Mouse (Mus musculus) Patski (cell line): ENCODE measurements at regions not wholly inside any gene's neighbourhood (a gene's known extent, or its start where the extent isn't known, plus 50 kb on each side); places are given as distances from the start of the nearest gene placed in this dataset.

ENCODE experiments used
- ATAC-seq: fragments of 100-300 bp; one replicate; pipeline ENCODE4 v1.8.0; 2021
- CTCF ChIA-PET: fragments of 350-600 bp; sonication (Branson Sonifier 250); formaldehyde crosslinking; loops from one replicate; lab custom pipeline; 2022; ENCODE audit warnings: inconsistent platforms; lab: Charles Lee
- POLR2A ChIA-PET: fragments of 350-600 bp; sonication (Branson Sonifier 250); formaldehyde crosslinking; loops from one replicate; lab custom pipeline; 2022; ENCODE audit warnings: antibody characterized with exemption, inconsistent platforms; lab: Charles Lee
- DNase-seq: peaks from one replicate; pipeline ENCODE4 v3.0.0-alpha.2; 2011; ENCODE audit warnings: low read depth, low spot score
- H3K27me3 ChIP-seq: fragments of 371-371 bp; one replicate; pipeline ENCODE4 v1.5.1; 2021
- CTCF ChIP-seq: fragments of 100-300 bp; IDR thresholded peaks from one replicate; pipeline ENCODE4 v1.5.1; 2021
- in situ Hi-C: fragments of 300-500 bp; cut with MboI; formaldehyde crosslinking; loops from 3 replicates; pipeline ENCODE4 v1.11.1; 2018; ENCODE audit warnings: low pct_unique_long_range_greater_than_20kb, mixed read lengths

DNA sequence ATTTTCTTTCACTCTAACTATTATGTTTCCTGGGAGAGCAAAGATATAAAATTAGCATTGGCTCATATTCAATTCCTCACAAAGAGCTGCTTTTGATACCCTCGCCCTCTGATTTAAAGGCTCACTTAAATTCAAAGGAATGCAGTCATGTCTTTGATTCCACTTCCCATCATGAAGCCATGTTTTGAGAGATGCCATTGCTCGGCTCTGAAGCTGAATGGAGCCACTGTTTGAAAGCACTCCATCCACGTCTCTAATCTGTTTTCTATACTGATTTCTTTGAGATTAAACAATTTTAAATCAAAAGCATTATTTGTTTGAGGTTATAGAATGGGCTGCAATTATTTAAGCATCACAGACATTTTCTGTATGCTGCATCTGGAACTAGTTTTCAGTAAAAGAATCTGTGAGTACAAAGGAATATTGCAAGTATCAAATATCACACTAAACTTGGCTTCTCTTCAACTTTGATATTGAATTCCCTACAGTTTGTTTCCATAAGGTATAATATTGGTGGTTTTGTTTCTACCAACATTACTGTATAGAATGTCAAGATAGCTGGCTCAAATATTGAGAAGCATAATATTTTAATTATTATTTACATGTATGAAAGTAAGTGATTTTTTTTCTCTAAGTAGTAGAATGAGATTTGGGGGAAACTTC lies 126.4 kb downstream of the Rpl10l start:
- no peak for TF ChIP-seq CTCF
- ATAC-seq, result no peak
- no peaks in the 10 kb centered on the region for H3K27me3 ChIP-seq
- in situ Hi-C loops, result no loop called here
- no peak for DNase-seq
- ChIA-PET POLR2A (no interaction called here), CTCF (no interaction called here)

DNA sequence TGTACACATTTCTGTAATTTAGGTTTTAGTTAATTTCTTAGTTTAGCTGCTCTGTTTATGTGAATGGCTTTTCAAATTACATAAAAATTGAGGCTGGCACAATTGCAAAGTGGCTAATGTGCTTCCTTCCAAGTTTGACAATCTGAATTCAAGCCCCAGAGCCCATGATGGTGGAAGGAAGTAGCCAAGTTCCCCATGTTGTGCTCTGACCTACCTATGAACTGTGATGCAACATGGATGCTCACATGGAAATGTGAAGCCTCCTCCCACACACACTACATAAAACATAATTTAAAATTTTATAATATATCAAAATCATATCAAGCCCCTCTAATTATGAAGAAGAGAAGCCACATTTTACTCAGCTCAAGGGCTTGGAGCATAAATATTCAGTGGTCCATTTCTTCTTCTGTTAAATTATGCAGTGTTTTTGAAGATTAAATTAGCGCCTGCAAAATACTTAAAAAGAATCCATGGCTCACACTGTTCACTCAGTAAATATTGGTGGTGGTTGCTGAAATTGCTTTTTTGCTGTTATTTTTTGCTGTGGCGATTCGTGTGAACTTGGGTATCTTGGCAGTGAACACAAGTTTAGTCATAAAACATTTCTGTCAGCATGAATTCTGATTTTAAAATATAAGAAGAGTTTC lies 127.1 kb downstream of the Rpl10l start:
- ATAC-seq, result no peak
- no peak for DNase-seq
- H3K27me3 ChIP-seq, result no peaks in the 10 kb centered on the region
- POLR2A ChIA-PET, result no interaction called here
- in situ Hi-C loops, result no loop called here
- CTCF ChIA-PET, result no interaction called here
- TF ChIP-seq CTCF, result no peak

DNA sequence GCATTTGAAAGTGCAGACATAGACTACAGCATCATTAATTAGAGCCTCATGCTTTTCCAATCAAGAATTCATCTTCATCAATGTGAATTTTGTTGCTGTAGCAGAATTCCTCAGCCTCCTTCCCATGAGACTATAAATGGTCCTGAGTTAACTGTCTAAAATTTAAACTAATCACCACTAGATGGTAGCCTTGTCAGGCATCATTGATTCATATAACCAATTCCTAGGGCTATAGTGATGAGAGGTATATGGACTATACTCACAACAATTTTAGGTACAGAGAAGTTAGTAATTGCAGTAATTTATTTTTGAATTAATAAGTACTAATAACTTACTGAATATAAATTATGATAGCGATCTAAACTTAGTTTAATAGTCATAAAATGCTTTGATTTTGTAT lies 153.3 kb downstream of the Rpl10l start:
- no peak for TF ChIP-seq CTCF
- DNase-seq (no peak), ATAC-seq (no peak)
- H3K27me3 ChIP-seq, result no peaks in the 10 kb centered on the region
- ChIA-PET CTCF (no interaction called here), POLR2A (no interaction called here)
- in situ Hi-C loops, result no loop called here

DNA sequence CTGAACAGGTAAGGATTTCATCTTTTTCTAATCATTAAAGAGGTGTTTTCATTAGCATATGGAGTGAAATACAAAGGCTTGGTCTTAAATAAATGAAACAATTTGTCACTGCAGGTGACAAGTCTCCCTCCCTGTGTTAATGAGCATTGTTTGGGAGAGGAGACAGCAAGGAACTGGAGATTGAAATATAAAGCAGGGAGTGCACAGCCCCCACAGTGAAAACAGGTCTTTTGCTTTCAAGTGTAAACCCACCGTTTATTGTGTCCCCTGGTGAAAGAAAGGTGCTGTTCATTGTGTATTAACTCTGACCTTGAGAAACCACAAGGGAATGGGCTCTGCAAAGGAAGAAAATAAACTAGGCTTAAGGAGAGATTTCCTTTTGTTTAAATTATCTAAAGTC lies 164.6 kb downstream of the Rpl10l start:
- no peaks in the 10 kb centered on the region for H3K27me3 ChIP-seq
- no peak for TF ChIP-seq CTCF
- CTCF ChIA-PET, result no interaction called here
- ATAC-seq, result no peak
- in situ Hi-C loops, result no loop called here
- no peak for DNase-seq
- POLR2A ChIA-PET, result no interaction called here

DNA sequence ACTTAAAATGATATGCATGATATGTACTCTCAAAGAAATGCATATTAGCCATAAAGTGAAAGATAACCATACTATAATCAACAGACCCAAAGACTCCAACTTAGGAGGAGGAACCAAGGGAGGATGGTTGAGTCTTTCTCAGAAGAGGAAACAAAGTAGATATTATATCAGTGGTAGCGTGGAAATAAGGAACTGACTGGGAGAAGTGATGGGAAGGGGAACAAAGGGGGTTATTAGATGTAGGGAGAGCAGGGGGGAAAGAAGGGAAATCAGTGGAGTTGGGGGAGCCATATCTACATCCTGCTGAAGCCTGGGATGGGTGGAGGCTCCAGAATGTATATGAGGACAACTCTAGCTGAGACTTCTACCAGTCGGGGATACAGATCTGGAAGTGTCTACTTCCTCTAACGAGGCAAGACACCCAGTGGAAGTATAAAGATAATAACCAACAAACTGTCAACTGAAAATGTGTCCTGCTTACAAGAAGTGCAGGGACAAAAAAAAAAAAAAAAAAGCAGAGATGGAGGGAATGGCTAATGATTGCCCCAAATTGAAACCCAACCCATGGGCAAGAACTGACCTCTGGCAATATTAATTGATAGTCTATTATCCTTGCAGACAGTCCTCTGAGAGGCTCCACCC lies 193.3 kb downstream of the Rpl10l start:
- TF ChIP-seq CTCF, result no peak
- ChIA-PET POLR2A (no interaction called here), CTCF (no interaction called here)
- ATAC-seq (no peak), DNase-seq (no peak)
- in situ Hi-C loops, result no loop called here
- no peaks in the 10 kb centered on the region for H3K27me3 ChIP-seq

DNA sequence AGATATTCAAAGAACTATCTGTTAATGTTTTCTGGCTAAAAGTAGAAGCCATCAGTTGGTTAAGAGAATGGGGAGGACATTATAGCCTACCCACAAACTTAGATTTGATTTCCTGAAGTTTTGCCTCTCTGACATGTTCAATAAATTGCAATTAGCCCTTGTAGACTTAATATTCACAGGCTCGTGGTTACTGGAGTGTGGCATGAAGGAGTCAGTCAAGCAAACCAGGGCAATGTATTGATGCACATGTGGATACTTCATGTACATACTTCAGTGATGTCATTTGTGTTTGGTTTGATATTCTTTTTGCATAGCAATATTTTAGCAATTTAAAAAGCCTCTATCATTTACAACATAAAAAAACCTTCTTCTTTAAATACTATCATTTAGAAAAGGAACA lies 223.9 kb downstream of the Rpl10l start:
- in situ Hi-C loops, result no loop called here
- no peaks in the 10 kb centered on the region for H3K27me3 ChIP-seq
- CTCF ChIA-PET, result no interaction called here
- POLR2A ChIA-PET, result no interaction called here
- TF ChIP-seq CTCF, result no peak
- ATAC-seq (no peak), DNase-seq (no peak)

DNA sequence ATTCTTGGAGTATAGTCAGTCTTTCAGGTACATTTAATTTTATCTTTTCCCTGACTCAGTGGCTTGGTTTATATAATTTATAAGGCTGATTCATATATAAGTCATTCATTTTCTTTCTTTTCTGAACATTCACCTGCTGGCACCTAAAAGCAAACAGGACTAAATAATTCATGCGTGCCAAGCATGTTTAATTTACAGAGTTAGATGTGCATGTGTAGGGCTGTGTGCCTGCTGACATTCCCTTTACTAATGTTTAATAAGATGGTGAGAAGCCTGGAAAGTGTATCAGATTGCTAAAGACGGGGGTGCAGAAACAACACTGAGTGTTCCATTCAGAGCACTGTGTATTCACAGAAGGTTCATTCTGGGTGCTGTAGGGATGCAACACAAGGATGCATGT lies 229.0 kb downstream of the Rpl10l start:
- POLR2A ChIA-PET, result no interaction called here
- ATAC-seq (no peak), DNase-seq (no peak)
- peaks cover 2% of the 10 kb centered on the region for H3K27me3 ChIP-seq
- in situ Hi-C loops, result no loop called here
- TF ChIP-seq CTCF, result no peak
- CTCF ChIA-PET, result no interaction called here

DNA sequence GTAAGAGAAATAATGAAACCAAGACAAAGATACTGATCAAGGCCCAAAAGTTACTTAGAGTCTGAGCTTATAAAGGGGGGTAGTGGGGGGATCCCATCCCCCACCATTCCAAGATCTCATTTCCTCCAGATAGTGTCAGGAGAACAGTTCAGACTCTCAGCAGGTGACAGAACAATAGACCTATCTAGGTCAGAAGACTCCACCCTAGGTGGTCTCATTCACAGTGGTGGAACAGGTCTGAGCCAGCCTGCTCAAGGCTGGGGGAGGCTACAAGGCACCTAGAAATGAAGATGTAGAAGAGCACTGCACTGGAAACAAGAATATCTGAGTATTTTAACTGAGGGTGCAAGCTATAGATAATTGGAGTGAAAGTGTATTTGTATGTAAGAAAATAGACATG lies 235.3 kb downstream of the Rpl10l start:
- CTCF ChIA-PET, result no interaction called here
- no peak for ATAC-seq
- in situ Hi-C loops, result no loop called here
- POLR2A ChIA-PET, result no interaction called here
- no peak for DNase-seq
- H3K27me3 ChIP-seq, result peaks cover 2% of the 10 kb centered on the region
- TF ChIP-seq CTCF, result no peak

DNA sequence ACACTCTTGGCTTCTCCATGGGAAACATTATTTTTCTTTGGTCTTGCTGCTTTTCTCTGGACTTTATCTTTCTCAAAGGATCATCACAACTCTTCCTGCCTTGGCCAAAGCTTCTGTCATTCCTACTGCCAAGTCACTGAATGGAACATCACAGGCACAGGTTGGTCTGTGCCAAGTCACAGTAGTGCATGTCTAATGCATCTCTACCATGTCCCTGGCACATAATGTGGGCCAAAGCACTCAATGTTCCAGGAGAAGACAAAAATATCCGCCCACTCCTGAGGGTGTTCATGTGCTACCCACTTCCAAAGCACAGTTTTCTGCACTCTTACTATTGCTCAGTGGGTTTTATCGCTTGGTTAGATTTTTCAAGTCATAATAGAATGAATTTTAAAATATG lies 247.9 kb downstream of the Rpl10l start:
- ChIA-PET POLR2A (no interaction called here), CTCF (no interaction called here)
- no peak for TF ChIP-seq CTCF
- no peak for DNase-seq
- no peak for ATAC-seq
- in situ Hi-C loops, result no loop called here
- no peaks in the 10 kb centered on the region for H3K27me3 ChIP-seq

DNA sequence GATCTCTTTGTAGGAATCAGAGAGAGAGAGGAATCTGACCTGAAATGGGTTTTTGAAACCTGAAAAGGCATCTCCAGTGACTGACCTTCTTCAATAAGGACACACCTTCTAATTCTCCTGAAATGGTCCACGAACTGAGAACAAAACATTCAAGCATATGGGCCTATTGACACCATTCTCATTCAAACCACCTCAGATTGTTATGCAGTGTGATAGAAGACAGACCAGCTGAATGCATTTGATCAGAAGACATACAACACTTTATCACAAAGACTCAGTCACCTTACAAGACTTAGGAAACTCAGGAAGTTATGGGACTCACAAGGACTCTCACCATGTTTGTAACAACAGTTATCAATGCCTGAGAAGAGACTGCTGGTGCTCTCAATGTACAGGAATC lies 256.7 kb downstream of the Rpl10l start:
- CTCF ChIA-PET, result no interaction called here
- DNase-seq (no peak), ATAC-seq (no peak)
- no peaks in the 10 kb centered on the region for H3K27me3 ChIP-seq
- POLR2A ChIA-PET, result no interaction called here
- in situ Hi-C loops, result no loop called here
- no peak for TF ChIP-seq CTCF

DNA sequence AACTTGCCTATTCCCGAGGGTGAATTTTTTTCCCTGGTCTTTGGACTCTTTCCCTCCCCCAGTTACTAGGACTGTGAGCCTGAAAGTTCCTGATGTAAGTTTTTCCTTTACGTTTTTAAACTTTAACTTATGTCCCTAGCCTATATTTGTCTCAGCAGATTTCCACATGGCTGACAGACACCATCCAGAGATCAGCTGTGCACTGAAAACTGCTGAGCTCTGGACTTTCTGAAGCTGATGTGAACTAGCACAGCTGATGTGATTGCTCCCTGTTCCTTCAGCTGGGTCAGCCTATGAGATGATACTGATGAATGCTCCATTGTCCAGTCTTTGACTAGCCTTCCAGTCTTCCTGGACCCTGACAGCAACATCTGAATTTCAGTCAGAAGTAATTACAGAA lies 271.5 kb downstream of the Rpl10l start:
- ChIA-PET CTCF (interaction anchor here (1.2 kb wide), 1 partner anchor 11 kb away, joined by 3 read pairs; no protein-coding TSS in a partner anchor), POLR2A (no interaction called here)
- no peak for ATAC-seq
- no peak for DNase-seq
- no peak for TF ChIP-seq CTCF
- in situ Hi-C loops, result no loop called here
- no peaks in the 10 kb centered on the region for H3K27me3 ChIP-seq
